Comparison of ENCODE assay signal across 19 mouse cellular contexts in genomic region chr9:14056410-14057172, GRCm38 (mm10).
"Had no signal": no experiment of that assay in that cellular context is flagged by ENCODE, and none has a peak within 500 bp of the region (broad histone marks: within the 10 kb centered on the region; RNA-seq: fewer than 3 reads in every experiment).

No protein-coding gene starts in this region.

- H3K9me3 ChIP-seq: limb, embryonic 10.5 days; limb, embryonic 13.5 days; liver, embryonic 12.5 days; liver, embryonic 15.5 days; lung, embryonic 15.5 days; megakaryocyte, embryonic 14.5 days; midbrain, embryonic 10.5 days; midbrain, embryonic 13.5 days; neural tube, embryonic 13.5 days had no signal

- H3K36me3 ChIP-seq: limb, embryonic 10.5 days; limb, embryonic 13.5 days; liver, embryonic 12.5 days; liver, embryonic 15.5 days; lung, embryonic 15.5 days; midbrain, embryonic 10.5 days; midbrain, embryonic 13.5 days; neural tube, embryonic 13.5 days had no signal

- DNase-seq: kidney, adult 2 months; kidney, postnatal 14 days; kidney, postnatal 4 days; liver; lung, adult 18-20 months; lung, postnatal 10 days; lung, postnatal 36 days; thymus, postnatal 25 days had no signal

- H3K27ac ChIP-seq: liver, embryonic 12.5 days; liver, embryonic 15.5 days; lung, embryonic 15.5 days; midbrain, embryonic 10.5 days; midbrain, embryonic 13.5 days; neural tube, embryonic 13.5 days had no signal

- H3K4me1 ChIP-seq: liver, embryonic 12.5 days; liver, embryonic 15.5 days had no signal

- H3K4me3 ChIP-seq: limb, embryonic 10.5 days; limb, embryonic 13.5 days; liver, embryonic 12.5 days; liver, embryonic 15.5 days; lung, embryonic 15.5 days; megakaryocyte, embryonic 14.5 days; midbrain, embryonic 10.5 days; midbrain, embryonic 13.5 days; myocyte; neural tube, embryonic 13.5 days had no signal

- H3K9ac ChIP-seq: limb, embryonic 13.5 days; liver, embryonic 12.5 days; liver, embryonic 15.5 days; lung, embryonic 15.5 days; midbrain, embryonic 13.5 days; neural tube, embryonic 13.5 days had no signal

- H3K27me3 ChIP-seq: limb, embryonic 13.5 days; liver, embryonic 12.5 days; liver, embryonic 15.5 days; lung, embryonic 15.5 days; midbrain, embryonic 13.5 days; neural tube, embryonic 13.5 days had no signal

- ATAC-seq: liver, embryonic 12.5 days; midbrain, embryonic 13.5 days; midbrain, embryonic 16.5 days had no signal

- H3K4me2 ChIP-seq: limb, embryonic 13.5 days; liver, embryonic 12.5 days; liver, embryonic 15.5 days; lung, embryonic 15.5 days; midbrain, embryonic 13.5 days; neural tube, embryonic 13.5 days had no signal
